Mouse (Mus musculus) neural tube, embryonic 14.5 days (tissue): ENCODE results near the gene Ispd. TPM values are rescaled to one million over a fixed set of nuclear protein-coding genes. Genes with fewer than 3 reads are reported as not detected.
A peak's percentile ranks its signal among the peaks of the same experiment; 100 is the strongest.

Experiments
- ATAC-seq: fragments of 200-750 bp; cut with Nextera tagmentation; 2 replicates; pipeline ENCODE4 v1.8.0; 2017; ENCODE audit warnings: low read depth, mild to moderate bottlenecking, moderate TSS enrichment, moderate library complexity
- H3K27ac ChIP-seq: fragments of 300-500 bp; sonication (generic); 2 replicates; pipeline ENCODE4 v1.5.1; 2014; ENCODE audit warnings: low read depth, mild to moderate bottlenecking, control low read depth, low read length, moderate library complexity, mixed read lengths
- H3K27me3 ChIP-seq: fragments of 300-500 bp; sonication (generic); 2 replicates; pipeline ENCODE4 v1.6.1; 2014; ENCODE audit warnings: low read length; ENCODE audit not compliant: control insufficient read depth, insufficient read depth
- H3K36me3 ChIP-seq: fragments of 300-500 bp; sonication (generic); 2 replicates; pipeline ENCODE4 v1.6.1; 2014; ENCODE audit warnings: low read length, mixed read lengths; ENCODE audit not compliant: control insufficient read depth, insufficient read depth
- H3K4me1 ChIP-seq: fragments of 300-500 bp; sonication (generic); 2 replicates; pipeline ENCODE4 v1.6.1; 2014; ENCODE audit warnings: low read length; ENCODE audit not compliant: control insufficient read depth, insufficient read depth
- H3K4me2 ChIP-seq: fragments of 300-500 bp; sonication (generic); 2 replicates; pipeline ENCODE4 v1.6.1; 2014; ENCODE audit warnings: mild to moderate bottlenecking, low read depth, low read length, control low read depth
- H3K4me3 ChIP-seq: fragments of 300-500 bp; sonication (generic); 2 replicates; pipeline ENCODE4 v1.5.1; 2014; ENCODE audit warnings: low read depth, low read length, control low read depth, mixed read lengths
- H3K9ac ChIP-seq: fragments of 300-500 bp; sonication (generic); replicated peaks from 2 replicates; pipeline ENCODE4 v1.6.1; 2014; ENCODE audit warnings: low read depth, mild to moderate bottlenecking, control low read depth, low read length, mixed read lengths
- H3K9me3 ChIP-seq: fragments of 300-500 bp; sonication (generic); 2 replicates; pipeline ENCODE4 v1.6.1; 2016; ENCODE audit warnings: low read length; ENCODE audit not compliant: control insufficient read depth
- WGBS: fragments of 180-500 bp; shearing (Covaris S2); extraction: QIAGEN DNeasy Blood & Tissue Kit; methylation state at CpG from one replicate; pipeline ENCODE4 v1.1.7; 2014; 5-methylcytosine and 5-hydroxymethylcytosine counted together
- polyA plus RNA-seq: library from polyadenylated mRNA; unstranded; fragments of >200 nt; fragmentation: Nextera tagmentation; extraction: Ambion mirVana; gene quantifications from 2 replicates; pipeline ENCODE4 v1.2.1, GENCODE M21; 2014

The Ispd gene
- polyA plus RNA-seq, 1 experiment from 2014 or later: 18.0 TPM

DNA sequence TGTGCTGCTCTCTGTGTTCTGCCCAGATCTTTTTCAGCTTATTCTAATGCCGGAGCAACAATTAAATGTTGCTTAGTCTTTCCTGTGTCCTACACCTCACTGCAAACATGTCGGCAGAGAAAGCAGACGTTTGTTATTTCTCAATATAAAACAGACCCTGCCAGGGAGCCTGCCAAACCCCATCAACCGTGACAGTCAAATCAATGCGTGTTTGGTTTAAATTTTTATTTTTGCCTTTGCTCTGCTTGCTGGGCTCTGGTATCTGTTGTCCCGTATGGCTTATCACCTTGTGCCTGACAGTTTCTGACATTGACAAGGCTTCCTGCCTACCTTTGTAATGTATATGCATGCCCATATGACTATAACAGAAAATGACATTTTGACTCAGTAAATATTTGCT is 285.5 kb downstream of the Ispd start:
- Histone ChIP-seq H3K4me3 (no peak overlapping the region), H3K27ac (no peak overlapping the region), H3K9me3 (no peaks in the 10 kb centered on the region), H3K4me1 (no peaks in the 10 kb centered on the region), H3K4me2 (no peak overlapping the region), H3K36me3 (no peaks in the 10 kb centered on the region), H3K27me3 (no peaks in the 10 kb centered on the region), H3K9ac (no peak overlapping the region)
- 45% methylated on average over 6 of the region's 6 CpGs for WGBS
- peak; percentile 25; the same call in 1 of the 2 replicates for ATAC-seq

DNA sequence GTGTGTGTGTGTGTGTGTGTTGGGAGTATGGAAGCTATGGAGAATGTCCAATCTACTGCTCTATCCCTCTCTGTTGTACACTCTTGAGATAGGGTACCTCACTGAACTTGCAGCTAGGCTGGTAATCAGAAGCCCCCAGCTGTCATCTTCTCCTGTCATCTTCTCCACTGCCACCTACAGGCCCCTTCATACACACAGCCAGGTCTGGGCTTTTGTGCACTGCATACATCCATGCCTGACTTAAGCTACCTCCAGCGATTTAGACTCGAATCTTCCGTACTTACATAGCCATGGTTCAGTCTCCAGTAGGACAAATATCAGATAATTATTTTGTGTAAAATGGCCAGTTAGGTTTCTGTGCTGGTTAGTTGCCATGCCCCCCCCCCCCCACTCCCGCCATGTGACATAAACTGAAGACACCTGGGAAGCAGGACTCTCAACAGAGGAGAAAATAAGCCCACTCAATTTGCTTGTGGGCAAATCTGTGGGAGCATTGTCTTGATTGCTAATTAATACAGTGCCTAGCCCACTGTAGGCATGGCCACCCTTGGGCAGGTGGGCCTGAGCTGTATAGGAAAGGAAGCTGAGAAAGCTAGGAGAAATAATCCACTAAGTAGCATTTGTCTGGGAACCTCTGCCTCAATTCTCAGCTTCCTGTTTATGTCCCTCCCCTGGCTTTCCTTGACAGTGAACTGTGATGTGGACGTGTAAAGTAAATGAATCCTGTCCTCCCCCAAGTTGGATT is 289.1 kb downstream of the Ispd start:
- H3K9ac ChIP-seq: no peak overlapping the region
- H3K36me3 ChIP-seq: no peaks in the 10 kb centered on the region
- WGBS: 73% methylated on average over 5 of the region's 5 CpGs
- peak; percentile 62; the same call in 1 of the 2 replicates for ATAC-seq
- H3K4me3 ChIP-seq: no peak overlapping the region
- no peak overlapping the region for H3K27ac ChIP-seq
- no peak overlapping the region for H3K4me2 ChIP-seq
- no peaks in the 10 kb centered on the region for H3K9me3 ChIP-seq
- no peaks in the 10 kb centered on the region for H3K4me1 ChIP-seq
- H3K27me3 ChIP-seq: no peaks in the 10 kb centered on the region

DNA sequence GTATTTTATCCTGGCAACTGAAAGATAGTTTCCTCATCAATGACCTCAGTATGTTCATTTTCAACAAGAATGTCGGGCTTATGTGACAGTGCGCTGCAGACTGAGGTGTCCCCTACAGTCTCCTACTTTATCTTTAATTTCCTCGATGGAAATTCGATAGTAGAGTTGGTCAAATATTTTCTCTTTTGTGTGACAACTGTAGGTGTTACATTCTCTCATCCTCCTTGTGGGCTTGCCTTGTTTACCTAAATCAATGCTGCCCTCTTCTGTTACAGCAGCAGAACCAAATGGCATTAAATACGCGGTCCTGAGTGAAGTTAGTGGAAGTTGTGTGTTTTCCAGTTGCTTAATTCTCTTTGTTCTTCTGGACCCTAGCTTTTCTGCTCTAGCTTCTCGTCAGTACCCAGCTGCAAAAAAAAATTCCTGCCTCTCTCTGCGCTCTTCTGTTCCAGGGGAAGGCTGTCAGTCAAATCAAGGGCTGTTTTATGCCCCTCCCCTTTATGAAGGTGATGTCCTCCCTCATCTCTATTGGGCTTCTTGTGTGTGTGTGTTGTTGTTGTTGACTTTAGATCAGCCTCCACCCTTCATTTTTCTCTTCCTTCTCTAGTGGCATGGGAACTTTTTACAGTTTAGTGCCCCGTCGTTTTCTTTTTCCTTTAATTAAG is 289.8 kb downstream of the Ispd start:
- no peak overlapping the region for H3K9ac ChIP-seq
- WGBS: 48% methylated on average over 10 of the region's 10 CpGs

DNA sequence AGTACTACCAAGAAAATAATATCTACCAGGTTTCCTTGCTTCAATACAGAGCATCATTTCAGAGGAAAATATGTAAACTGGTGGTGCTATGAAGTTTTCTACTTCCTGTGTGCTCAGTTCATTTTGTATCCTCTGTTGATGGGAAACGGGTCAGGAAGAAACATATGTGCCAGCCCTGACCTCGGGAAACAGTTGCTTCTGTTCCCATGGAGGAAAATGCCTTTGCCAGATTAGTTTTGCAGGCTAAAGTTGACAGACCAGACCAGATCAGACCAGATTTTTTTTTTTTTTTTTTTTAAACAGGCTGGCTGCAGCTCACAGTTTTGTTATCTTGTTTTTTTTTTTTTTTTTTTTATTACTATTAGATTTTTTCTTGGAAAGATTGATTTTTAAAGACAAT is 293.2 kb downstream of the Ispd start:
- H3K9ac ChIP-seq: no peak overlapping the region
- no peak overlapping the region for H3K27ac ChIP-seq
- H3K4me1 ChIP-seq: no peaks in the 10 kb centered on the region
- H3K27me3 ChIP-seq: no peaks in the 10 kb centered on the region
- ATAC-seq: no peak
- WGBS: 56% methylated on average over 2 of the region's 2 CpGs
- no peaks in the 10 kb centered on the region for H3K36me3 ChIP-seq
- H3K9me3 ChIP-seq: no peaks in the 10 kb centered on the region
- H3K4me2 ChIP-seq: no peak overlapping the region
- H3K4me3 ChIP-seq: no peak overlapping the region

More for the DNA sequence above, 289.8 kb downstream of the Ispd start:
- H3K27ac ChIP-seq: no peak overlapping the region
- H3K27me3 ChIP-seq: no peaks in the 10 kb centered on the region
- no peaks in the 10 kb centered on the region for H3K36me3 ChIP-seq
- no peaks in the 10 kb centered on the region for H3K9me3 ChIP-seq
- H3K4me1 ChIP-seq: no peaks in the 10 kb centered on the region
- H3K4me3 ChIP-seq: no peak overlapping the region
- ATAC-seq: peak; percentile 65; the same call in 1 of the 2 replicates
- no peak overlapping the region for H3K4me2 ChIP-seq

DNA sequence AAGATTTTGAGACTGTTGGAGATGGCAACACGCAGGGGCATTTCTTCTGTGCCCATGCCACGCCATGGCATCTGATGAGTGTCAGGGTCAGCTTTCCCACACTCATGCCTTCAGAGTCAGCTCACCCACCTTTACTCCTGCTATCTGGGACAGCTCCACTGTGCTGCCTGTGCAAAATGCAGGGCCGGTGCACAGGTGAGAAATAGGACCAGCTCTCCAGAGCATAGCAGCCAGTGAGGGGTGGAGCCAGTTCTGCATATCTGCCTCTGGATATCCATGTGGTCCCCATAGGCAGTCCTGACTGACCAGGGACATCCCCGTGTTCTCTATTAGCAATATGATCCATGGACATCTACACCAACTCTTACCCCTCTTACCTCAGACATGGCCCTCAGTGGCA is 297.0 kb downstream of the Ispd start:
- WGBS: 98% methylated on average over 4 of the region's 4 CpGs
- H3K4me1 ChIP-seq: no peaks in the 10 kb centered on the region
- ATAC-seq: no peak

DNA sequence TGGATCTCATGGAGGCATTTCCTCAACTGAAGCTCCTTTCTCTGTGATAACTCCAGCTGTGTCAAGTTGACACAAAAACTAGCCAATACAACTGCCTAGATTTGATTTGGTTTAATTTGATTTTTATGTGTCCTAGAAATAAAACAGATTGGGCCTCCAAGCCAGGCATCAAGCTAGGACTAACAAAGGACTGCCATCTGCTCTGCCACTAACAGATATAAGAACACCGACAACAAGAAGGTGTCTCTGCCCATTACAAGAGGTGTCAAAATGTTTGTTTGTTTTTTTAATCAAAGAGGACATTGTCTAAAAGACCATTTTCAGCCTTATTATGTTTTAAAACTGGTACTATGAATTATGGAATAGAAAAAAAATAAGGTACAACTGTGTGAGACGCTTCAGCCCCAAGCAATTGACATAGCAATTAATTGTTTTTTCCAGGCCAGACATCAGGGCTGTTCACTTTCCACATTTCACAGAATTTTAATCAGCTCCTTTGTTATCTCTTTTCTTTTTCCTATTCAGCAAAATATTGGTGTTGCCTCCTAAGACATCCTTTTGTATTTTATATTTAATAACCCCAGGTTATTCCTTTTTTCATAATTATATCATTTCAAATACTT is 299.7 kb downstream of the Ispd start:
- ATAC-seq: peak; percentile 56; the same call in 1 of the 2 replicates
- 29% methylated on average over 2 of the region's 2 CpGs for WGBS
- Histone ChIP-seq H3K9me3 (no peaks in the 10 kb centered on the region), H3K36me3 (no peaks in the 10 kb centered on the region), H3K27ac (no peak overlapping the region), H3K4me2 (no peak overlapping the region), H3K4me3 (no peak overlapping the region), H3K4me1 (no peaks in the 10 kb centered on the region), H3K27me3 (no peaks in the 10 kb centered on the region), H3K9ac (no peak overlapping the region)

More for the DNA sequence above, 297.0 kb downstream of the Ispd start:
- no peaks in the 10 kb centered on the region for H3K9me3 ChIP-seq
- H3K4me2 ChIP-seq: no peak overlapping the region
- no peak overlapping the region for H3K27ac ChIP-seq
- no peaks in the 10 kb centered on the region for H3K27me3 ChIP-seq
- H3K4me3 ChIP-seq: no peak overlapping the region
- H3K36me3 ChIP-seq: no peaks in the 10 kb centered on the region
- no peak overlapping the region for H3K9ac ChIP-seq

DNA sequence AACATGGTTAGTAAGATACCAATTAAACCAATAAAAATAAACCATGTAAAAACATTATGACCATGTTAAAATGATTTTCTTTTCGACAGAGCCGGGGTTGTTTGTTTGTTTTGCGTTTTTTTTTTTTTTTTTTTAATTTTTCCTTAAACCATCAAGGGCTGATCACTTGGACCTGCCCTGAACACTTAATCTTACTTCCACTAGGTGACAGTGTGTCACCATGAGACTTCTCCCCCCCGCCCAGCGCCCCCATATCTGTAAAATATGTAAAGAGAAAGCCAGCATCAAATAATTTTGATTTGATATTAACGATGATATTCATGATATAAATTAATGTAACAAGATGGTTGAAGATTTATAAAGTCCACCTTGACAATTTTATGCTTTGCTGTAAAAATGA is 300.5 kb downstream of the Ispd start:
- Histone ChIP-seq H3K4me2 (no peak overlapping the region), H3K36me3 (no peaks in the 10 kb centered on the region), H3K27ac (no peak overlapping the region), H3K4me1 (no peaks in the 10 kb centered on the region), H3K27me3 (no peaks in the 10 kb centered on the region), H3K9ac (no peak overlapping the region), H3K9me3 (no peaks in the 10 kb centered on the region), H3K4me3 (no peak overlapping the region)
- ATAC-seq: no peak
- 84% methylated on average over 6 of the region's 6 CpGs for WGBS

DNA sequence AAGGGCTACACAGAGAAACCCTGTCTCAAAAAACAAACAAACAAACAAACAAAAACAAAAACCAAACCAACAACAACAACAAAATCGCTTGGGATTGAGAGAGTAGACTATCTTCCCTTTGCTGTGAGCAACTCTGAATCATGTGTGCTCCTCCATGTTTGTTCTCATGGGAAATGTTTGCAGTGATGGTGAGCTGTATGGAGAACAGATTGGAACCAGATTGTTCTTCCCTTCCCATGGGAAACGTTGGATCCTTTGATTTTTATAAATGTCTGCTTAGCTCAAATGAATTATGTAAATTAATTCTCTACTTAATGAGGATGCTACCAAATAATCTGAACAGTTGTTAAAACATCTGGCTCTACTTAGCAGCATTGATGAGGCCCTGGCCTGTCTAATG is 312.8 kb downstream of the Ispd start:
- Histone ChIP-seq H3K9ac (no peak overlapping the region), H3K9me3 (no peaks in the 10 kb centered on the region), H3K4me1 (no peaks in the 10 kb centered on the region), H3K27me3 (no peaks in the 10 kb centered on the region), H3K36me3 (no peaks in the 10 kb centered on the region), H3K27ac (no peak overlapping the region), H3K4me2 (no peak overlapping the region), H3K4me3 (no peak overlapping the region)
- 72% methylated on average over 2 of the region's 2 CpGs for WGBS
- ATAC-seq: peak; percentile 75

DNA sequence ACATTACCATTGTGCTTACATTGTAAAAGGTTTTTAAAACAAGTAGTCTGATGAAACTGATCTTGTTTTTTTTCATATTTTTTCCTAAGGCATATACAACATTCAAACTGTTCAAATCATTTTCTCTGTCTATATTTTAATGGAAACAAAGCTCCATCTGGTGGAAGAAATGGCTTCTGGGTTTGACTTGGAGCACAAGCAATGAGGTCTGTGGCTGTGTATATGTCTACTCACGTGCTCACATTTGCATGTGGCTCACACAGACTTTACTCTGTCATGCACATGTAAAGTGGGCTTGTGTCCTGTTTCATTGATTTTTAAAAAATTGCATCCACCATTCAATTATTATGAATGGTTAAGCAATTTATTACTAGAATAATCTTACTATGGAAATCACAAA is 323.1 kb downstream of the Ispd start:
- whole genome bisulfite sequencing: 55% methylated on average over 1 of the region's 1 CpGs
- 0 out of 2 replicates have a peak, but pooled peaks have one; percentile 41 for ATAC-seq

More for the DNA sequence above, 323.1 kb downstream of the Ispd start:
- Histone ChIP-seq H3K36me3 (no peaks in the 10 kb centered on the region), H3K27me3 (no peaks in the 10 kb centered on the region), H3K9me3 (no peaks in the 10 kb centered on the region), H3K4me2 (no peak overlapping the region), H3K9ac (no peak overlapping the region), H3K27ac (no peak overlapping the region), H3K4me1 (no peaks in the 10 kb centered on the region), H3K4me3 (no peak overlapping the region)
